Mouse (Mus musculus): Measurements from ENCODE around the gene Smg6. TPM values are rescaled to one million over a fixed set of nuclear protein-coding genes. Genes with fewer than 3 reads are reported as not detected.
A peak's percentile ranks its signal among the peaks of the same experiment; 100 is the strongest.

The Smg6 gene
- total RNA-seq, 2 experiments from 2014 or later, result 19.2 to 20.9 TPM

DNA sequence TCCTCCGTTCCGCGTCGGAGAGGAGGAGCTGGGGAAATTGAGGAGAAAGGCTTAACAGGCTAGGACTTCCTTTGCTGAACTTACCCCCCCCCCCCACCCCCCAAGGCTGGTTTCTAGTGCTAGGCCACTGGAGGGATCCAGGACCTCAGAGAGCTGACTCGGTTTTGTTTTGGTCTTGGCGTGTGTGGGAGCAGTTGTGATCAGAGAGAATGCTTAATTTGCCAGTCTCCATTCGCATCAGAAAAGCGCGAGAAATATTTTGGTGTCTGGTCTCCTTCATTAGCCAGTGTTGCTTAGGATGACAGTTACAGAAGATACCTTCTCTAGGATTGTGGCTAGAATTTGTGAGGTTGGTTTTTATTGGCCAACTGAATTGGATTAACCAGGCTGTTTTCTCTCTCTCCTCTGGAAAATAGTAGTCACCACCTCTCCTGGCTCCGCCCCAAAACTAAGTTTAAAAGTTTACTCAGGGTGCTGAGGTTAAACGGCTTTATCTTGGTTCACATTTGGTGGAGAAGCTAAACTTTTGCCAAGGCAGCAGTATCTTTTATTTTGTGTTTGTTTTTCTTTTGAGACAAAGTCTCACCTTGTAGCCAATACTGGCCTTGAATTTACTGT, 874 bp downstream of the Smg6 start:
- DNase-seq, result peak; percentile 13 to 51
- intact Hi-C loops (cut with DNase I), result no loop called here

DNA sequence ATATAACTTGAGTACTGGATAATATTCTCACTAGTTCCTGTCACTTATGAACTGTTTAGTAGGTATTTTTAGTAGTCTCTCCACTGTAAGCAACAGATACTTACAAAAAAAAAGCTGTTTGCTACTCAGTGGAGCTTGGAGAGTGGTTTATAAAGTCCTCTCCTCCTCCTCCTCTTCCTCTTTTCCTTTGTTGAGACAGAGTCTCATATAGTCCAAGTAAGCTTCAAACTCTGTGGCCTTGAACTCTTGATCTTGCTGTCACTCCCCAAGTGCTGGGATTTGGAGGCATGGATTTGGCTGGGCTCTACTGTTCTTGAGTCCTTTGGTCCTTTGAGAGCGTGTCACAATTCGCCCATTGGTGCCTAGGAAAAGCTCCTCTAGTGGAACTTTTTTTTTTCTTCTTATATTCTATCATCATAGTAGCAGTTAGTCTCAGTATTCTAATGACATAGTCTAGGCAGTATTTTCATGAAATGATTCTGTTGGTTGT, 1.7 kb downstream of the Smg6 start:
- no peak for DNase-seq
- intact Hi-C loops (cut with DNase I), result no loop called here

DNA sequence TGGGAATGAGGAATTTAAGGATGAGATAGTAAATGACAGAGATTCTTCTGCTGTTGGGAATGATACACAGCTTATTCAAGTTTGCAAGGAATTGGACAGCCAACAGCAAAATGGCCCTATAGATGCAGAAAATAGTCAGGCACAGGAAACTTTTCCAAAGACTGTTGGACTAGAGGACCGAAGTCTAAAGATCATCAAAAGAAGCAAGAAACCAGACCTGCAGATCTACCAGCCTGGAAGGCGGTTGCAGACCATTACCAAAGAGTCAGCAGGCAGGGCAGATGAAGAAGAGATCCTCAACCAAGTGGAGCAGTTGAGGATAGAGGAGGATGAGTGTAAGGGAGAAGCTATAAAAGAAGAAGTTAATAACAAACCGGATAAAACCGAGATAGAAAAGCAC, 3.5 kb downstream of the Smg6 start:
- DNase-seq, result no peak
- intact Hi-C loops (cut with DNase I), result no loop called here

- no peak for DNase-seq
- intact Hi-C loops (cut with DNase I), result no loop called here
These were observed 4.8 kb downstream of the Smg6 start for GRCm38 (mm10) chr11:74930391-74930790.

DNA sequence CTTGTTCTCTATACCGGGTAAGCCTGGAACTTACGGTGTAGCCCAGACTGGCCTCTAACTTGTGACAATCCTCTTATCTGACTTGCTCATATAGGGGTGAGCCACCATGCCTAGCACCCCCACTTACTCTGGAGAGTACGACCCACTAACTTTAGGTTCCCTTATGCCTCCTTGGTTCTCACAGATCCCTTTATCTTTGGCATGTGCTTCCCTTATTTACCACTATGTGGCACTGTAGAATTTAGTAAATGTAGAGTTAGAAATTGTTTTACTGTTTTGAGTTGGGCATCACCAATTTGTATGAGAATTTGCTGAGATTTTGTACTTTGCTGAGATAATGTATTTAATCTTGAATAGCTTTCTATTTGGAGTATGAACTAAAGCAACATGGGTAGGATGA, 20.7 kb downstream of the Smg6 start:
- intact Hi-C loops (cut with DNase I), result loop anchor here (1.0 to 5.0 kb wide), 3 partner anchors 34 to 346 kb away; no protein-coding TSS in a partner anchor
- DNase-seq, result peak in 1 of 2 experiments; percentile 36

DNA sequence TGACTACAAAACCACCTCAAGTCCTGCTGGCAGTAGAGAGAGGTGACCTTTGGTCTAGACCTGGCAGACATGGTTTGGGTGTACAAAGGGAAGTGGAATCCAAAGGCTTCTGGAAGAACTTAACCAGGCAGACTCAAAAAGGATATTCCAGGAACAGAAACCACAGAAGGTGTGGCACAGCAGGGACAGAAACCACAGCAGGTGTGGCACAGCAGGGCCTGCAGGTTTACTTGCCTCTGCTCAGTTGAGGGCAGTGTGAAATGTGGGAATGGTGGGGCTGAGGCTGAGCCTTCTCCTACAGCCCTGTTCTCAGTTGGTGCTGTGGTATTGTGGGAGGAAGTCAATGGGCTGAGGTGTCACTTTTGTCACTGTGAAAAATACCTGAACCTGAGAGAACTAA, 29.3 kb downstream of the Smg6 start:
- no peak for DNase-seq

GRCm38 (mm10) chr11:74956006-74956405, 30.4 kb downstream of the Smg6 start:
- DNase-seq, result no peak
- intact Hi-C loops (cut with DNase I), result no loop called here

More for the DNA sequence above, 29.3 kb downstream of the Smg6 start:
- intact Hi-C loops (cut with DNase I), result no loop called here

DNA sequence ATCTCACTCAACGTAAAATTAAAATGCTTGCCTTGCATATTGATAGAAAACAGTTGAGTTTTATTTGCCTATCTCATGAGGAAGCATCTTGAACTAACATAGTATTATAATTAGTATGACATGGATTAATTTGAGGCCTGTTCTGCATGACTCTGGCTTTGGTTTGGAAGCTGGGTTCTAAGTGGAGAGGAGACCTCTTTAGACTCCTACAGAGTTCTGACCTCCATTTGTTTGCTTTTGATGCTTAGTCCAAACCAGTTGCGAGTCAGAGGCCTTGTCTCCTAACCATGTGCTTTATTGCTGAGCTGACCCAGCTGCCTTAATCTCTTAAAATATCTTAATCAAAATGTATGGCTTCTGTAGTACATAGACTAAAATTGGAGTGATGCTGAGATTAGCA, 32.0 kb downstream of the Smg6 start:
- intact Hi-C loops (cut with DNase I), result no loop called here
- DNase-seq, result no peak

DNA sequence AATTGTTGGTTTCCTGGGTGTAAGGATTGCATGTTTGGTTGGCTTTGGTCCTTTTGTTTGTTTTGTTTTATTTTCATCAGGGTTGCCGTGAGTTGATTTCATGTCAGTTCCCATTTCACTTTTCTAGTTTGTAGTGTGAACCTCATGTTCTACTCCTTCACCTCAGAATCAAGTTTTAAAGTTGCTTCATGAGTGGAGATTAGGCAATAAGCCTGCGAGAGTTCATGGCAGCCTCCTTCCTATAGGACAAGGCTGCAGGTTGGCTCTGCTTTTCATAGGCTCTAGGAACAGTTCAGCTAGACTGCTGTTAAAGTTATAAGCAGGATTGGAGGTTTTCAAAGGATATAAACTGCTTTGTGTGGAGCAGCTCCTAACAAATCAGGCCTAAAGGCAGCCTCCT, 33.9 kb downstream of the Smg6 start:
- intact Hi-C loops (cut with DNase I), result no loop called here
- DNase-seq, result no peak

GRCm38 (mm10) chr11:74960031-74960551, 34.5 kb downstream of the Smg6 start:
- no peak for DNase-seq

DNA sequence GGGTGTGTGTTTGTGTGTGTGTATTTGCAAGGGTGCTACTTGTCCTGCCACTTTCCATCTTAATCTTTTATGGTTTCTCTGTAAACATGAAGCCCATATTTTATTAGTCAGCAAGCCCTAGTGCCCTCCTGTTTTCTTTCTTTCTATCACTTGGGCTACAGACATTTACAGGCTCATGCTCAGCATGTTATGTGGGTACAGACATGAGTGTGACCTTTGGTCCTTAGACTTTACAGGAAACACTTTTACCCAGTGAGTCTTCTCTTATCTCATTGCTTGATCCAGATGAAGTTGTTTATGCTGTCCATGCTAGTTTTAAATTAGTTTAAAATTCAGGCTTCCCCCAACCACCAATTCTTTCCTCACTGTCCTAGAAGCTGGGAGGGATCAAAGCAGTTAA, 36.3 kb downstream of the Smg6 start:
- intact Hi-C loops (cut with DNase I), result no loop called here
- no peak for DNase-seq

More at GRCm38 (mm10) chr11:74960031-74960551, 34.5 kb downstream of the Smg6 start:
- intact Hi-C loops (cut with DNase I), result no loop called here

DNA sequence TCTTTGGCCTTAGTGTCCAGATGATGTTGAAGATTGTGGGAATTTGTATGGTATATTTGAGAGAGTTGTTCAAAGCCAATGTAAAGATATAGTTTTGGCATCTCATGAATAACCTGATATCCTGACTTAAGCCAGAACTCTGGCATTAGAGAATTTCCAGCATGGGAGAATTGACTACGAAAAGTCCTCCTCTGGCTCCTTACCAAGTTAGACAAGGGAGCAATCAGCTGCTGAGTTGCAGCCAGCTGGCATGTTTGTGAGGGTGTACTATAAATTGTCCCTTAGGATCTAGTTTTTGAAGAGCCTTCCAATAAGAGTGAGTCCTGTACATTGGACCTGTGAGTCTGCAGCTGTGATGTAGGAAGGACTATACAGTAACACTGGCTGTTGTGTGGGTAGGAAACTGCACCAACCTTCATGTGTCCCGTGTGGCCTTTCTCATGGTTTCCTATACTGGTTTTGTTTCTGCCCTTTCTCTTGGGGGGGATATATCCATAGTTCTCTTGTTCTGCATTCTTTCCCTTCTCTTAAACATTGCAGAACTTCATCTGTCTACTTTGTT, 37.3 kb downstream of the Smg6 start:
- peak; percentile 19 to 38 for DNase-seq
- intact Hi-C loops (cut with DNase I), result no loop called here

GRCm38 (mm10) chr11:74965516-74965915, 39.9 kb downstream of the Smg6 start:
- DNase-seq, result no peak
- intact Hi-C loops (cut with DNase I), result no loop called here

- DNase-seq, result no peak
- intact Hi-C loops (cut with DNase I), result no loop called here
These were observed 47.9 kb downstream of the Smg6 start for GRCm38 (mm10) chr11:74973290-74974157.

- no peak for DNase-seq
- intact Hi-C loops (cut with DNase I), result no loop called here
These were observed 49.0 kb downstream of the Smg6 start for GRCm38 (mm10) chr11:74974615-74975014.

GRCm38 (mm10) chr11:74976835-74977687, 51.4 kb downstream of the Smg6 start:
- DNase-seq, result no peak
- intact Hi-C loops (cut with DNase I), result no loop called here

DNA sequence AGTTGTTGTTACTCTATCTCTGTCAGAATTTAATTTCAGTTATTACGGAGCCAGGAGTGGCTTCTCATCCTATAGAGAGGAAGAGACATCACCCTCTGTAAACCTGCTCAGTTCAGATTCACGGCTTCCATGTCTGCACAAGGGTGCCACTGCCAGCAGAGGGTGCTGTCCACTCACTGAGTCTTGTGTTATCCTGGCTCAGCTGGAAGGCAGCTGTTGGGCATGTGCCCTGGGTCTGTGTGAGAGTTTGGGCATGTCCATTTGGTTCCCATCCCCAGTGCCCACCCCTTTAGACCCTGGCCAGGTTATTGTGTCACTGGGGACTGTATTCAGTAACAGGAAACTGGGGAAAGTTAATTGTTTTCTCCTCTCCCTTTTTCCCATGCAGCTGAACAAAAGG, 55.8 kb downstream of the Smg6 start:
- DNase-seq, result peak; percentile 88 to 92
- intact Hi-C loops (cut with DNase I), result loop anchor here (1.0 to 5.0 kb wide), 3 partner anchors 35 to 188 kb away; partner anchors contain the start of gene Hic1

GRCm38 (mm10) chr11:74982241-74982640, 56.6 kb downstream of the Smg6 start:
- intact Hi-C loops (cut with DNase I), result loop anchor here (1.0 to 5.0 kb wide), 2 partner anchors 70 to 183 kb away; no protein-coding TSS in a partner anchor

GRCm38 (mm10) chr11:74988162-74988561, 62.5 kb downstream of the Smg6 start:
- peak; percentile 29 to 52 for DNase-seq
- intact Hi-C loops (cut with DNase I), result no loop called here

More at GRCm38 (mm10) chr11:74982241-74982640, 56.6 kb downstream of the Smg6 start:
- peak in 1 of 2 experiments; percentile 9 for DNase-seq

- intact Hi-C loops (cut with DNase I), result no loop called here
- peak; percentile 40 to 56 for DNase-seq
These were observed 63.4 kb downstream of the Smg6 start for GRCm38 (mm10) chr11:74989047-74989446.

Data from heart, postnatal 14 days (tissue).